Mouse (Mus musculus): ENCODE results near the gene Itpk1. TPM values are rescaled to one million over a fixed set of nuclear protein-coding genes. Genes with fewer than 3 reads are reported as not detected.
A peak's percentile ranks its signal among the peaks of the same experiment; 100 is the strongest.

The Itpk1 gene
- polyA plus RNA-seq, 1 experiment from 2014 or later: 20.5 TPM

DNA sequence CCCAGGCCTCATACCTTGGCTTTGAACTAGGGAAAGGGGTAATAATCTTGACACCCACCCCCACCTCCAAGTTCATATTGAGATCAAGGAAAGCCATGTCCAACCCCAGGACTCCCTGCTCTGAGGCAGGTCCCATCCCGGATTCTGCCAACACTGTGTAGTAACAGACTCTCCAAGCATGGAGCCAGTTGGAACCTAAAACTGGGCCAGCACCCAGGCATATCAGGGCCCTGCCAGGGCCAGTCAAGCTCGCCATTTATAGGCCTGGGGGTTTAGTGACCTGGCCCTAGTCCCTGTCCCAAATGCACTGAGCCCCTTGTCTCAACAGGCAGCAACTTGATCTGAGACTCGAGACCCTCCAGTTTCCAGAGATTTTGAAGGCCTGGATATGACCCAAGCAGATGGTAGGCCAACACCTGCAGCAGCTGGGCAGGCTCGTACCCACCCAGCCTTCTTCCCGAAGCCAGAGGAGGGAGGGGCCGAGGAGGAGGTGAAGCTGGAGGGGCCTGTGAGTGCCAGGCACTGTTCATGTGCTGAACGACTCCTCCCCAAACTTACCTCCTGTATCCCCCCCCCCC, 21.9 kb downstream of the Itpk1 start:
- peaks cover 87% of the 10 kb centered on the region for H3K4me1 ChIP-seq (replicated peaks)
- no peaks in the 10 kb centered on the region for H3K9me3 ChIP-seq
- DNase-seq (ENCODE audit: low spot score): no peak
- no peaks in the 10 kb centered on the region; the same call in 1 of the 2 replicates for H3K36me3 ChIP-seq
- H3K27me3 ChIP-seq (ENCODE audit: insufficient read depth, poor library complexity, severe bottlenecking): no peaks in the 10 kb centered on the region
- no peak overlapping the region for H3K4me3 ChIP-seq
- WGBS: 82% methylated on average over 7 of the region's 7 CpGs
- no peak overlapping the region; the same call in 1 of the 2 replicates for H3K27ac ChIP-seq

GRCm38 (mm10) chr12:102682085-102682484, 22.6 kb downstream of the Itpk1 start:
- H3K4me3 ChIP-seq: no peak overlapping the region
- peak overlapping the region; percentile 62 for H3K27ac ChIP-seq
- 93% methylated on average over 5 of the region's 5 CpGs for WGBS
- no peaks in the 10 kb centered on the region for H3K9me3 ChIP-seq
- peaks cover 93% of the 10 kb centered on the region for H3K4me1 ChIP-seq (replicated peaks)
- no peak for DNase-seq (ENCODE audit: low spot score)
- H3K36me3 ChIP-seq: no peaks in the 10 kb centered on the region
- H3K27me3 ChIP-seq (ENCODE audit: insufficient read depth, poor library complexity, severe bottlenecking): no peaks in the 10 kb centered on the region

DNA sequence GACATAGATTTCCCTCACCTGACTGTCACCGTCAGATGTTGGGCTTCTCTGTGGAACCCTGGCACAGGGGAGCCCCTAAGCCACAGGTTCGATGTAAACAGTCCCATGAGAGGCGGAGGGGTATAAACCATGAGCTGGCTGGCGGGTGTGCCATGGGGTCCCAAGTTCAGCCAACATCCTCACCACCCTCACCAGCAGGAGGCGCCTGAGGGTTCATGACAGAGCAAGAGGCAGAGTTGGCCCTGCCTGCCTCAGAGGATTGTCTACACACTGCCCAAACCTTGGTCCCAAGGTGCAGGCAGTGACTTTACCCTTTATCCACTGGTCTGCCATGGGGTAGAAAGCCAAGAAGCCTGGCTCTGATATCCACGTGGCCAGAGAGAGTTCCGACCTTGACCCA, 23.1 kb downstream of the Itpk1 start:
- no peak overlapping the region for H3K4me3 ChIP-seq

DNA sequence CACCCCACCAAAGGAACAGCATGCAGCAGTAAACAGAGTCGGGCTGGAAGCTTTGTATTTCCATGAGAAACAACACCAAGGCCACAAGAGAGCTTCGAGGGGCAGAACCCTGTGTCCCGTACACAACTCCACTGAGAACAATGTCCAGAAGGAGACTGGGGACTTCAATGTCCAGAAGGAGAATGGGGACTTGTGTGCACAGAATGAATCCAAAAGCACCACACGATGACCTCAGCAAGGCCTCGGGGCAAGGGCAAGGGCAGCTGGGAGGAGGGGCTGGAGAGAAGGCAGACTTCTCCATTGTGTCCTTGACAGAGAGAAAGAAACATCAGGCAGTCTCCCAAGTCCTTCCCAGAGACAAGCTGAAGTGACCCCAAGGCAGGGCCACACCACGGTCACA, 25.9 kb downstream of the Itpk1 start:
- H3K4me3 ChIP-seq: no peak overlapping the region
- H3K9me3 ChIP-seq: no peaks in the 10 kb centered on the region
- H3K4me1 ChIP-seq (replicated peaks): peaks cover 70% of the 10 kb centered on the region
- peak; percentile 74 for DNase-seq (ENCODE audit: low spot score)
- 28% methylated on average over 6 of the region's 6 CpGs for WGBS
- peak overlapping the region; percentile 78 for H3K27ac ChIP-seq
- H3K36me3 ChIP-seq: peaks cover 14% of the 10 kb centered on the region
- H3K27me3 ChIP-seq (ENCODE audit: insufficient read depth, poor library complexity, severe bottlenecking): no peaks in the 10 kb centered on the region

More for the DNA sequence above, 23.1 kb downstream of the Itpk1 start:
- Histone ChIP-seq H3K27ac (peak overlapping the region; percentile 30; the same call in 1 of the 2 replicates), H3K36me3 (no peaks in the 10 kb centered on the region), H3K4me1 (replicated peaks) (peaks cover 93% of the 10 kb centered on the region), H3K9me3 (no peaks in the 10 kb centered on the region), H3K27me3 (ENCODE audit: insufficient read depth, poor library complexity, severe bottlenecking) (no peaks in the 10 kb centered on the region)
- 76% methylated on average over 7 of the region's 7 CpGs for WGBS
- no peak for DNase-seq (ENCODE audit: low spot score)

- WGBS: 86% methylated on average over 3 of the region's 3 CpGs
- Histone ChIP-seq H3K36me3 (peaks cover 18% of the 10 kb centered on the region), H3K4me3 (no peak overlapping the region), H3K4me1 (replicated peaks) (peaks cover 54% of the 10 kb centered on the region), H3K27ac (peak overlapping the region; percentile 78; the same call in 1 of the 2 replicates), H3K9me3 (no peaks in the 10 kb centered on the region), H3K27me3 (ENCODE audit: insufficient read depth, poor library complexity, severe bottlenecking) (no peaks in the 10 kb centered on the region)
- no peak for DNase-seq (ENCODE audit: low spot score)
Observed at GRCm38 (mm10) chr12:102677089-102677488, 27.6 kb downstream of the Itpk1 start.

- Histone ChIP-seq H3K9me3 (no peaks in the 10 kb centered on the region), H3K27me3 (ENCODE audit: insufficient read depth, poor library complexity, severe bottlenecking) (no peaks in the 10 kb centered on the region), H3K36me3 (peaks cover 18% of the 10 kb centered on the region), H3K4me1 (replicated peaks) (peaks cover 57% of the 10 kb centered on the region), H3K27ac (no peak overlapping the region), H3K4me3 (no peak overlapping the region)
- no peak for DNase-seq (ENCODE audit: low spot score)
- 88% methylated on average over 10 of the region's 10 CpGs for WGBS
Observed at GRCm38 (mm10) chr12:102674556-102674955, 30.2 kb downstream of the Itpk1 start.

DNA sequence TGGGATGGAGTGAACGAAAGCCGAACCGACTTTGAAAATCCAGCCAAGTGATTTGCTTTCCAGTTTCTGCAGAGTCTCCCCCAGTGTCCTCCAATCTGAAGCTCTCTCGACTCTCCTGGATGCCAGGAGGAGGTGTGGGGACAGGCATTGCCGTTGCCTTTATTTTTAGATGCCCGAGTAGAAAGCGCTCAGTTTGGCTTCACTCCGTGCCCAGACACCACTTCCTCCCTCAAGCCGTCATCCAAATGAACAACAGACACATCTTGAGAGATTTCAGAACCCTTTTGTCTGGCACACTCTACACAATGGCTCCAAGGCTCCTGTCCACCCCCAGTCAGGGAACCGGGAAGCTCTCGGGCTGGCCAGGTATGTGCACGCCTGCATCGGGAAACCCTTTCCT, 30.6 kb downstream of the Itpk1 start:
- Histone ChIP-seq H3K9me3 (no peaks in the 10 kb centered on the region), H3K36me3 (peaks cover 18% of the 10 kb centered on the region), H3K4me1 (replicated peaks) (peaks cover 56% of the 10 kb centered on the region), H3K27ac (no peak overlapping the region), H3K27me3 (ENCODE audit: insufficient read depth, poor library complexity, severe bottlenecking) (no peaks in the 10 kb centered on the region), H3K4me3 (no peak overlapping the region)
- no peak for DNase-seq (ENCODE audit: low spot score)
- 93% methylated on average over 13 of the region's 13 CpGs for WGBS

- Histone ChIP-seq H3K36me3 (peaks cover 19% of the 10 kb centered on the region), H3K4me3 (no peak overlapping the region), H3K27me3 (ENCODE audit: insufficient read depth, poor library complexity, severe bottlenecking) (no peaks in the 10 kb centered on the region), H3K27ac (no peak overlapping the region), H3K4me1 (replicated peaks) (peaks cover 46% of the 10 kb centered on the region), H3K9me3 (no peaks in the 10 kb centered on the region)
- DNase-seq (ENCODE audit: low spot score): no peak
- 91% methylated on average over 20 of the region's 20 CpGs for WGBS
Observed at GRCm38 (mm10) chr12:102672857-102673839, 31.6 kb downstream of the Itpk1 start.

DNA sequence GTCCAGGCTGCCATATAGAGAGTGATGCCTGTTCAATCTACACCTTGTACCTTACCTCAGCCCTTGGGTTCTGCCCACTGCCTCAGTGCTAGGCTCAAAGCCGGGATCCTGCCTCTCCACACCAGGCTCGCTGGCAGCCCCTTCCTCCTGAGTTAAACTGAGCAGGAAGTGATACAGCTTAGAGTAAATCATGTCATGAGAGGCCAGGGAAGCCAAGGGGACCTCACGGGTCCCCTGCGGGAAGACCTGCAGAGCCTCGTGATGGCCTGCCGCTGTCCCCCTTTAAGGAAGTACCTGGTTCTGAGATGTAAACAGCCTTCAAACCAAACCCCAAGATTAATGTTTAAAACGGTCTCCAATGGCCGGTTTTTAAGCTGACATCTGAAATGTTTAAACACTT, 32.6 kb downstream of the Itpk1 start:
- Histone ChIP-seq H3K27me3 (ENCODE audit: insufficient read depth, poor library complexity, severe bottlenecking) (no peaks in the 10 kb centered on the region), H3K4me1 (replicated peaks) (peaks cover 37% of the 10 kb centered on the region), H3K4me3 (no peak overlapping the region), H3K9me3 (no peaks in the 10 kb centered on the region), H3K27ac (0 out of 2 replicates have a peak overlapping the region, but pooled peaks have one; percentile 12), H3K36me3 (peaks cover 27% of the 10 kb centered on the region)
- 88% methylated on average over 8 of the region's 8 CpGs for WGBS
- DNase-seq (ENCODE audit: low spot score): no peak

GRCm38 (mm10) chr12:102670848-102671247, 33.9 kb downstream of the Itpk1 start:
- Histone ChIP-seq H3K27ac (no peak overlapping the region), H3K4me3 (no peak overlapping the region), H3K36me3 (peaks cover 27% of the 10 kb centered on the region), H3K27me3 (ENCODE audit: insufficient read depth, poor library complexity, severe bottlenecking) (no peaks in the 10 kb centered on the region), H3K9me3 (no peaks in the 10 kb centered on the region), H3K4me1 (replicated peaks) (peaks cover 29% of the 10 kb centered on the region)
- 38% methylated on average over 8 of the region's 8 CpGs for WGBS
- DNase-seq (ENCODE audit: low spot score): peak; percentile 36

- no peaks in the 10 kb centered on the region for H3K9me3 ChIP-seq
- no peaks in the 10 kb centered on the region for H3K27me3 ChIP-seq (ENCODE audit: insufficient read depth, poor library complexity, severe bottlenecking)
- no peak overlapping the region for H3K4me3 ChIP-seq
- H3K36me3 ChIP-seq: peaks cover 9% of the 10 kb centered on the region; the same call in 1 of the 2 replicates
- no peak for DNase-seq (ENCODE audit: low spot score)
- WGBS: 87% methylated on average over 10 of the region's 10 CpGs
- peaks cover 36% of the 10 kb centered on the region for H3K4me1 ChIP-seq (replicated peaks)
- no peak overlapping the region for H3K27ac ChIP-seq
Observed at GRCm38 (mm10) chr12:102665465-102666202, 39.1 kb downstream of the Itpk1 start.

GRCm38 (mm10) chr12:102664052-102664448, 40.7 kb downstream of the Itpk1 start:
- peaks cover 9% of the 10 kb centered on the region; the same call in 1 of the 2 replicates for H3K36me3 ChIP-seq
- H3K27me3 ChIP-seq (ENCODE audit: insufficient read depth, poor library complexity, severe bottlenecking): no peaks in the 10 kb centered on the region
- no peak overlapping the region for H3K27ac ChIP-seq
- 92% methylated on average over 2 of the region's 2 CpGs for WGBS
- H3K4me3 ChIP-seq: no peak overlapping the region
- DNase-seq (ENCODE audit: low spot score): no peak
- peaks cover 23% of the 10 kb centered on the region for H3K4me1 ChIP-seq (replicated peaks)
- H3K9me3 ChIP-seq: no peaks in the 10 kb centered on the region

Measured in hindbrain, embryonic 10.5 days (tissue).